Mouse (Mus musculus): Measurements from ENCODE around the gene Calml3. TPM values are rescaled to one million over a fixed set of nuclear protein-coding genes. Genes with fewer than 3 reads are reported as not detected.
"Not testable (repeated sequence)": the region's sequence is repeated elsewhere in the genome, so short reads cannot be mapped to it uniquely, and the experiment has no call there.

The Calml3 gene
- total RNA-seq (2021) = not detected
- long read RNA-seq, experiment 1 = 0 reads
- long read RNA-seq, experiment 2 = 0 reads

DNA sequence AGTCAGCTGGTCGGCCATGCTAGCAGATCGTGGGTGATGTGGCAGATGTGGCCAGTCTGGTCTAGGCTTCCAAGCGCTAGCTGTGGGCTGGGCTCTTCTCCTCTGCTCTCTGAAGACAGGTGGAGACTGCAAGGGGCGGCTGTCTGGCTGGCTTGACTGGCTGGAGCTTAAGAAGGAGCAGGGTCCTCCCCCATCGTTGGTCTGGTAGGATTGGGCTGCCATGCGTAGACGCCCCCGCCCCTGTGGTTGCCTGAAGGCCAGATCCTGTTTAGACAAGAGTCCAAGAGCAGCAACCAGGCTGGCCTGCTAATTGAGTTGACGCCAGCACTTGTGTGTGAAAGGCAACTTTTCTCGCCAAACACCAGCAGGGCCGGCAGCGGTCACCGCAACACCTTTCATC is at the start of gene Calml3:
Calml3 (minus strand) TSS at position 131 of the 400 bp plus-strand sequence.
- no peak within 1 kb of the TSS for H3K4me3 ChIP-seq
- no peak for TF ChIP-seq CTCF (conservative IDR thresholded peaks at IDR 0.05)
- H3K27ac ChIP-seq = no peak within 1 kb of the TSS
- no peak for DNase-seq (ENCODE audit: low spot score in 2 of 2)

DNA sequence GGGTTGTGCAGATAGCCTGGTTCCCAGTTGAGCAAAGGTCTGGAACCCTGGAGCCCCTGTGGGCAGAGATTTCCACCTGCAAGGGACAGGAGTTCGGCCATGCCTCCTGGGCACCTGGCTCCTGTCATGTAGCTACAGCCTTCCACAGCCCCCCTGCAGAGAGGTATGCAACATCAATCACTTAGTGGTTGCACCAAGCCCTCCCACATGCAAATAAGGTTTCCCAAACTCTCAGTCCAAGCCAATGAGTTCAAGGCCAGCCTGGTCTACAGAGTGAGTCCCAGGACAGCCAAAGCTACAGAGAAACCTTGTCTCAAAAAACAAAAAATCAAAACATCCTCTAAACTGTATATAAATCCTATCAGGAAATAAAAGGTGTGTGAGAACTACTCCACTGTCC is 46.2 kb upstream of the Calml3 start:
- TF ChIP-seq CTCF (conservative IDR thresholded peaks at IDR 0.05) = no peak
- DNase-seq (ENCODE audit: low spot score in 2 of 2) = no peak
- no peak overlapping the region for H3K27ac ChIP-seq
- H3K4me3 ChIP-seq = no peak overlapping the region

DNA sequence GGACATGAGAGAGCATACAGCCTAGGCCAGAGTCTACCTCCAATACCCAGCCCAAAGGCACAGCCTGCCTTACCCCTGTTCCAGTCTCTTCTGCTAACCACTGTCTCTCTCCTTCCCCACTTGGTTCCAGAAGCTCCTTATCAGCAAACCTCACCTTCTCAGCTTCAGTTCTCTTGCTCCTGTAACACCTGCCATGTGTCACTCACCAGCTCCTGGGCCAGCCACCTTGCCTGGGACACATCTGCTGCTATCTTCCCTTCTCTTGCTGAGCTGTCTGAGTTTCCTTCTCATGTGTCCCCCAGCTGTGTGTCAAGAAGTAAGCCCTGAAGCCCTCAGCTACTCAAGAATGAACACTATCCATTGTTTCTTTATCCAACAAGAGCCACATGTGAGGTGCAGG is 36.5 kb upstream of the Calml3 start:
- not testable (repeated sequence) for H3K4me3 ChIP-seq

GRCm38 (mm10) chr13:3837312-3837807 is 33.2 kb upstream of the Calml3 start, which contains the start of gene Calm4:
Calm4 (plus strand) TSS chr13:3837757.
- not testable (repeated sequence) for H3K27ac ChIP-seq; DNase-seq (ENCODE audit: low spot score in 2 of 2); H3K4me3 ChIP-seq

More for the DNA sequence above, 36.5 kb upstream of the Calml3 start:
- H3K27ac ChIP-seq; DNase-seq (ENCODE audit: low spot score in 2 of 2): not testable (repeated sequence)

DNA sequence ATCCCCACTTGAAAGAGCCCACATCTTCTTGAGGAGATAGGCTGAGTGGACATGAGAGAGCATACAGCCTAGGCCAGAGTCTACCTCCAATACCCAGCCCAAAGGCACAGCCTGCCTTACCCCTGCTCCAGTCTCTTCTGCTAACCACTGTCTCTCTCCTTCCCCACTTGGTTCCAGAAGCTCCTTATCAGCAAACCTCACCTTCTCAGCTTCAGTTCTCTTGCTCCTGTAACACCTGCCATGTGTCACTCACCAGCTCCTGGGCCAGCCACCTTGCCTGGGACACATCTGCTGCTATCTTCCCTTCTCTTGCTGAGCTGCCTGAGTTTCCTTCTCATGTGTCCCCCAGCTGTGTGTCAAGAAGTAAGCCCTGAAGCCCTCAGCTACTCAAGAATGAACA is 29.5 kb upstream of the Calml3 start:
- not testable (repeated sequence) for DNase-seq (ENCODE audit: low spot score in 2 of 2); H3K27ac ChIP-seq; H3K4me3 ChIP-seq

DNA sequence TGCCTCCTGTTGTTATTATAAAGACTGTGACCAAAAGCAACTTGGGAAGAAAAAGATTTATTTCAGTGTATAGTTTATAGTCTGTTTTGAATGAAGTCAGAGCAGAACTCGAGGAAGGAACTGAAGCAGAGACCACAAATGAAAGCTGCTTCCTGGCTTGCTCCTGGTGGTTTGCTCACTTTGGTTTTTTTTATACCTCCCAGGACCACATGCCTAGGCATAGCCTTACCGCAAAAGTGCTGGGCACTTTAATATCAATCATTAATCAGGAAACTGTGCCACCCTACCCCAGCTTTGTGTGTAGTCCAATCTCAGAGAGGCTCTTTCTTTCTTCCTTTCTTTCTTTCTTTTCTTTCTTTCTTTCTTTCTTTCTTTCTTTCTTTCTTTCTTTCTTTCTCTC is 28.3 kb upstream of the Calml3 start:
- no peak for TF ChIP-seq CTCF (conservative IDR thresholded peaks at IDR 0.05)
- no peak overlapping the region for H3K27ac ChIP-seq
- no peak overlapping the region for H3K4me3 ChIP-seq
- no peak for DNase-seq (ENCODE audit: low spot score in 2 of 2)

- H3K4me3 ChIP-seq = no peak overlapping the region
- H3K27ac ChIP-seq = no peak overlapping the region
- DNase-seq (ENCODE audit: low spot score in 2 of 2) = no peak
- no peak for TF ChIP-seq CTCF (conservative IDR thresholded peaks at IDR 0.05)
Observed at GRCm38 (mm10) chr13:3831994-3832393, 27.9 kb upstream of the Calml3 start.

DNA sequence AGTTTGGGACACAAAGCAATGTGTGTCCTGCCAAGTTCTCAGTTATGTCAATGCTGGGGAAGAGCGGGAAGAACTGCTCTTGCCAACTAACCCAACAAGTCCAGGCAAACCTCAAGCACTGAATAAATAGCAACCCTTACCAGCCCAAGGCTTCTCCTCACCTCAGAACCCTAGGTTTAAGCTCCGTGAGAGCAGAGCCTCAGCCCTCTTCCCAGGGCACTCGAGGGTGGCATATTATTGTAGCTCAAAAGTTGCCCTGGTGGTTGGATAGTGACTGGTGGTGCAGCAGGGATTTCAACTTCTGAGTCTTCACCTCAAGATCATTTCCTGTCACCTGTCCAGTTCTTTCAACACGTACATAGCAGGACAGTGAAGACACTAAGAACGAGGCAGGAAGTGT is 27.4 kb upstream of the Calml3 start:
- no peak for TF ChIP-seq CTCF (conservative IDR thresholded peaks at IDR 0.05)
- no peak for DNase-seq (ENCODE audit: low spot score in 2 of 2)
- Histone ChIP-seq H3K4me3 (no peak overlapping the region), H3K27ac (no peak overlapping the region)

DNA sequence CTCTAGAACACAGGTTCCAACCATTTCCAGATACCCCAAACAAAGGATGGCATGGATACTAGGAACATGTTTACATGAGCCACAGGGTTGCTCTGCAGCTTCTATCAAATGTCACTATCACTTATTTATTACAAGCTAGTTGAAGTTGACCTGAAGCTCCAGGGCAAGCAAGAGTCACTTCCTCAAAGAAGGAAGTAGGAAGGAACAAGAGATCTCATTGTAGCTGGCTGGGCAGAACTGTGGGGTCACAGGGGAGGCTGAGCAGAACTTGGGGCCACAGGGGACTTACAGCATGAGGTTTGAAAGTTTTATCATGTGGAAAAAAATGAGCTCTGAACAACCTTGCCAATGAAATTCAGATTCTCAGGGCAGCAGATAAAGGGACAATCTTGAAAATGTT is 21.6 kb upstream of the Calml3 start:
- no peak for TF ChIP-seq CTCF (conservative IDR thresholded peaks at IDR 0.05)
- H3K27ac ChIP-seq = no peak overlapping the region
- DNase-seq (ENCODE audit: low spot score in 2 of 2) = no peak
- H3K4me3 ChIP-seq = no peak overlapping the region

DNA sequence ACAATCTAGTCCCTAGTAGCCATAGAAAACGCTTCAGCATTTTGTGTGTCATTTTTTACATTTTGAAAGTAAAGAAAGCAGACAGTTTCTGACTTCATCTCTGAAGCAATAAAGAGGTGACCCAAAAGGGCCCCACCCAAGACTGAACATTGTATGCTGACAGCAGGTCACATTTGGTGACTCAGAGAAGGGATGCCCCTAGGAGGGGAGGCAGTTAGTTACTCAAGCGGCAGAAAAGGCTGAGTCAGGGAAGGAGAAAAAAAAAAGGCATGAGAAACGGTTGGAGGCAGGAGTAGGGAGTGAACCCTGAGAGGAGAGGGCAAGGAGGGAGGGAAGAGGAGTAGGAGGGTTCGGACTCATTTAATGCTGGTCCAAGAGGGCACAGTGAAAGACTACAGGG is 18.0 kb upstream of the Calml3 start:
- no peak for TF ChIP-seq CTCF (conservative IDR thresholded peaks at IDR 0.05)
- H3K4me3 ChIP-seq = no peak overlapping the region
- DNase-seq (ENCODE audit: low spot score in 2 of 2) = no peak
- no peak overlapping the region for H3K27ac ChIP-seq

DNA sequence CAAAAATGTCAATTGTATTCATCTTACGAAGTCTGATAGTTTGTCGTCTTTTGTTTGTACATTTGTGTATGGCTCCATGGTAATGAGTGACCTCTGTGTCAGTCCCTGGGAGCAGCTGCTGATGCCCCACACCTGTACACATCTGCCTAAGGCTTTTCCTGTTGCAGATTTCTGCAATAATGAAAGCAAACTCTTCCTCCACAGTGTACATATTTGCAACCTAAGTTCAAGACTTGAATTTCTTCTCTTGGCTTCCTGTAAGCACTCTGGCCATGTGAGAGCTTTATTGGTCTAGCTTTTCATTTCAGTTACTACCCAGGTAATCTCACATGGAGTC is 14.6 kb upstream of the Calml3 start:
- Histone ChIP-seq H3K4me3 (no peak overlapping the region), H3K27ac (no peak overlapping the region)
- no peak for TF ChIP-seq CTCF (conservative IDR thresholded peaks at IDR 0.05)
- no peak for DNase-seq (ENCODE audit: low spot score in 2 of 2)

DNA sequence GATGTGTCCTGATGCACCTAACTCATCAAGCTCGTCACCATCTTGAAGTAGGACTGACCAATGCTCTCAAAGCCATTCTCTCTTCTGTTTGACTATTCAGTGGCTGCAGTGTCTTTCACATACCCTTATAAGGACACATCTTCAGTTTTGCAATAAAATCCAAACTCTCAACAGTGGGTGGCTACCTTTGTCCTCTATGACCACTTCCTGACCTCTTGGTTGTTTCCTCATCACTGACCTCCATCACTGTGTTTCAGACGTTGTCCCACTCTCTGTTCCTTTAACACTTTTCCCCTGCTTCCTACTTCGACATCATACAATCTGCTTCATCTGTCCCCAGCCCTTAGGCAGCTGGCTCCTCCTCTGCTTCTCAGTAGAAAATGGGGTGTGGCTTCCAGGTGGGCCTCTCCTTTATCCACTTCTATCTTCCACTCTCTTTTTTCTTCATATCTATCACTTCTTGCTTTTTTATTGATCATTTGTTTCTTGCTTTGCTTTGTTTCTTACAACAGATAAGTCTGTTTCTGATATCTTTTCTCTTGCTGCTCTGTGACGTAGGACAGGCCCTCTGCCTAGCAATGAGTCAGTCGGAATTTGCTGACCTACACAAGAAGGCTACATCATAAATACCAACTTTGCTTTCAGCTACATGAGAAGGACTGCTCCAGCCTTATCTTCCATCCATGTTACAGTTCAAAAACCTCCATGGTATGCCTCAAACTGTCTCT is 14.1 kb upstream of the Calml3 start:
- TF ChIP-seq CTCF (conservative IDR thresholded peaks at IDR 0.05) = no peak
- no peak for DNase-seq (ENCODE audit: low spot score in 2 of 2)

DNA sequence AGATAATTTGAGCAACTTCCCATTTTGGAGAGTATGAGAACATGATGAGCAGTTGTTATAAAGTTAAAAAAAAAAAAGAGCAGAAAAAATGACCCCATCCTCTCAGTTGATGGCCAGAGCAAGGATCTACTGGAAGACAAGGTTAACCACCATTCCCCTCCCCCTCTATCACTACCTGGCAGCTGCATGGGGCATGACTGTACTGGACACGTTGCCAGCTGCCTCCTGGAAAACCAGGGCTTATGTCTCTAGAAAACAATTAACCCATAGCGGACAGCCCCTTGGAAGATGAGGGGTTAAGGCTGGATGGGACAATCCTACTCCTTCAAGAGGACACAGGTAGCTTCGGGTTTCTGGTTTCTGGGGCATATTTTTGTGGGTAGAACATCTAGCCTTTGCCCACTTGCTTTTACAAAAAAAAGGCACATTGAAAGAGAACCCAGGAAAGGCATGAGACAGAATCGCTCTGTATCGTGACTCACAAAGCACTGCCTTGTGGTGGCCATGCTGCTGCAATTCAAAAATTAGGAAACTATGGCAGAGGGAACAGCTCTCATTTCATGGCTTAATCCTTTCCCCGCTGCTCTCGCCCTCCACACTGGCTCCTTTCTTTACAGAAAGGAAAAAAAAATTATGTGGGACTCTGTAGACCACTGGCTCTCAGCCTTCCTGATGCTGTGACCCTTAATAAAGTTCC is 3.2 kb upstream of the Calml3 start:
- no peak for TF ChIP-seq CTCF (conservative IDR thresholded peaks at IDR 0.05)
- Histone ChIP-seq H3K4me3 (no peak overlapping the region), H3K27ac (no peak overlapping the region)
- no peak for DNase-seq (ENCODE audit: low spot score in 2 of 2)

More for the DNA sequence above, 14.1 kb upstream of the Calml3 start:
- Histone ChIP-seq H3K4me3 (no peak overlapping the region), H3K27ac (no peak overlapping the region)

GRCm38 (mm10) chr13:3805638-3806037 is 1.5 kb upstream of the Calml3 start:
- TF ChIP-seq CTCF (conservative IDR thresholded peaks at IDR 0.05) = no peak
- DNase-seq (ENCODE audit: low spot score in 2 of 2) = no peak
- H3K4me3 ChIP-seq = no peak overlapping the region
- H3K27ac ChIP-seq = no peak overlapping the region

All from layer of hippocampus, adult 2 months (tissue).